Mouse (Mus musculus): Measurements from ENCODE around the gene Pmpca. TPM values are rescaled to one million over a fixed set of nuclear protein-coding genes. Genes with fewer than 3 reads are reported as not detected.

Pmpca gene
- polyA plus RNA-seq (2012; ENCODE audit: low replicate concordance) = 193 and 219 TPM in 2 replicates

DNA sequence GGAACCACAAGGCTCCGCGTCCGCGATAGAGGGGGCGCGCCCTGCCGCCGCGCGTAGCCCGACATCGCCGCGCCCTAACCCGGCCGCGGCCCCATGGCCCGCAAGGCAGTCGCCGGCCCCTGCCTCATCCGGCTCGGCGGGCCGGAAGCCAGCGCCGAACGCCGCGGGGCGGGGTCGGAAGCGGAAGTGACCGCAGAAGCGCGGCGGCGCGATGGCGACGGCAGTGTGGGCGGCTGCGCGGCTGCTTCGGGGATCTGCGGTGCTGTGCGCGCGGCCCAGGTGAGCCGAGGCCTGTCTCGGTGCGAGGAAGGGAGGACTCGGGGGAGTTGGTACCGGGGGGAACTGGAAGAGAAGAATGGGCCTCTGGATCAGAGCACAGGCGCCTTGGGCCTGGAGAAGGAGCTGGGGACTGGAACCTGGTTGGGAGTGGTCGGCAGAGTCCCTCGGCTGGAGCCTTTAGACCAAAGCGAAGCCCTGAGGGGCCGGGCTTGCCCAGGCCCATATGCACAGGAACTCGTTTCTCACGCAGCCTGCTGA is at the start of gene Pmpca, which contains the start of gene Entr1:
Gene Pmpca (plus strand): TSS at position 186 of the 537 bp plus-strand sequence.
Gene Entr1 (minus strand): TSS at position 163 of the 537 bp plus-strand sequence.

GRCm38 (mm10) chr2:26351358-26352290 is 37.5 kb upstream of the Pmpca start, which contains the start of gene Dnlz:
Gene Dnlz, minus strand, starts transcription at chr2:26352110.

GRCm38 (mm10) chr2:26360772-26361171 is 28.4 kb upstream of the Pmpca start, which contains the start of gene Card9:
Gene Card9, minus strand, starts transcription at chr2:26360918.

DNA sequence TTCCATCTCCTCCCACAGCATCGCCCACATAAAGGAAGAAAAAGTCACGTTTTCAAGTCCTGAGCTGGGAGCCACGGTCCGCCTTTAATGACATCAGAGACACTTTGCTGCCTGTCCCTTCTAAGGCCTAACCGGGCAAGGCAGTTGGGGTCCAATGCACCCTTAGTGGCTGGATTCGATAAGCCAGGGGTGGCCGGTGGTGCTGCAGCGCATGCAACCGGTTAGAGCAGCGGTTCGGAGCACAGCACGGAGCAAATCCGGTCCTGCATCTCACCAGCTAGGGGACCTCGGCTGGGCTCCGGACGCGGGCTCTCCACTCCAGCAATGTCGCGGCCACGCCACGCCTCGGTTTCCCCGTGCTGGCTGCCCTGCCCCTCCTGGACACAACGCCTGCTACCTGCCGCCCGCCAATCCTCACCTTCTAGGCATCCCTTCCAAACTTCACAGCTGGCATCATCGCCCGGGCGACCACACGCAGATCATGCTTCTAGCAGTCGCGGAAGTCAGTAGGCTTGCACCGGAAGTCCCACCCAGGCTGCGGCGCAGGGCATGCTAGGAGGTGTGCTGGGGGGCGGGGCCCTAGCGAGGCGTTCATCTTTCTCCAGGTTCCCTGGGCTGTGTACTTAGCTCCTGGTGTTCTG is 8.9 kb upstream of the Pmpca start, which contains the start of gene Snapc4:
Gene Snapc4 (minus strand): TSS at position 523 of the 641 bp plus-strand sequence.

DNA sequence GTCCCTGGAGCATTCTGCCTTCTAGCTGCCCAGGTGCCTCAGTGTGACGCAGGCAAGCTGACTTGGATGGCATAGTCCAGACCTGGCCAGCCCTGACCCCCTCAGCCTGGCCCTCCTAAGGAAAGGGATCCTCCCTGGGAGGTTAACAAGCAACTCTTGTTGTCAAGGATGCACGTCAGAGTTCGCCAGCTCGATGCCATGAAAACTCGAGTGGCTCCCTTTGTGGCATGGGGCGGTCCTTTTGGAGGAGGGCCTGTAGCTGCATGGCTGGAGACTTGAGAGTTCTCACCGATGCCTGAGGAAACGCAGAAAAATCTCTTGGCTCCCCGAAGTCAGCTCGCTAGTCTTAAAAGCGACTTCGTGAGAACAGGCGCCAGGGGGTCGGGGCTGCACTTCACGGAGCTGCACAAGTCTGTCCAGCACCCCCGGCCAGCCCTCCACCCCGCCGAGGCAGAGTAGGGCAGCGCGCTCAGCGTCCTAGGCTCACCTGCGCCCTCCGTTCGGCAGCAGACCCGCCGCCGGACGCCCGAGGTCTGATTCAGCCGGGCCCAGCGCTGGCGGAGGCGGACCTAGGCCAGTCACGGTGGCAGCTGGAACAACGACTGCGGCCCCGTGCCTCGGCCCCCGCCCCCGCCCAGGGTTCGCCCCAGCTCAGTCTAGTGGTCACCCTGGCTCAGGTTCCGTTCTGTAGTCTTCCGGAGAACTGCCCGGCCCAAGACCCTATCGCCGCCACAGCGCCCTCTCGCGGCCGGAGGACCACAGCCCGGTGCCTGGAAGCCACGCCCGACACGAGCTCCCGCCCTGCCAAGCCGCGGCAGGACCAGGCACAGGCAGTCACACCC is 19.6 kb downstream of the Pmpca start, which contains the start of gene Inpp5e:
Gene Inpp5e (minus strand): TSS at position 689 of the 842 bp plus-strand sequence.

GRCm38 (mm10) chr2:26444946-26445665 is 56.0 kb downstream of the Pmpca start, which contains the start of gene Sec16a:
Gene Sec16a, minus strand, starts transcription at chr2:26445216.

Other genes starting within 250 kb of the Pmpca start
- gene Lhx3, start 181.1 kb upstream of the Pmpca start, polyA plus RNA-seq (2012; ENCODE audit: low replicate concordance) = not detected in 2 replicates
- 4.6 and 5.8 TPM in 2 replicates for gene Qsox2, start 151.8 kb upstream of the Pmpca start, polyA plus RNA-seq (2012; ENCODE audit: low replicate concordance)
- not detected in 2 replicates for gene Ccdc187, start 94.8 kb upstream of the Pmpca start, polyA plus RNA-seq (2012; ENCODE audit: low replicate concordance)
- 29.0 and 82.6 TPM in 2 replicates for gene Gpsm1, start 73.8 kb upstream of the Pmpca start, polyA plus RNA-seq (2012; ENCODE audit: low replicate concordance)
- 14.9 and 19.2 TPM in 2 replicates for gene Dnlz, start 37.2 kb upstream of the Pmpca start, polyA plus RNA-seq (2012; ENCODE audit: low replicate concordance)
- 22.5 and 86.0 TPM in 2 replicates for gene Card9, start 28.4 kb upstream of the Pmpca start, polyA plus RNA-seq (2012; ENCODE audit: low replicate concordance)
- gene Snapc4, start 8.7 kb upstream of the Pmpca start, polyA plus RNA-seq (2012; ENCODE audit: low replicate concordance) = 44.9 and 49.0 TPM in 2 replicates
- gene Entr1, start within 50 bp of the Pmpca start, polyA plus RNA-seq (2012; ENCODE audit: low replicate concordance) = 76.2 and 135 TPM in 2 replicates
- 20.0 and 21.3 TPM in 2 replicates for gene Inpp5e, start 19.9 kb downstream of the Pmpca start, polyA plus RNA-seq (2012; ENCODE audit: low replicate concordance)
- gene Sec16a, start 55.9 kb downstream of the Pmpca start, polyA plus RNA-seq (2012; ENCODE audit: low replicate concordance) = 40.3 and 54.5 TPM in 2 replicates
- 58.7 and 58.9 TPM in 2 replicates for gene Notch1, start 127.3 kb downstream of the Pmpca start, polyA plus RNA-seq (2012; ENCODE audit: low replicate concordance)
- 2.6 and 9.0 TPM in 2 replicates for gene Egfl7, start 190.7 kb downstream of the Pmpca start, polyA plus RNA-seq (2012; ENCODE audit: low replicate concordance)
- gene Gm20532, start 197.3 kb downstream of the Pmpca start, polyA plus RNA-seq (2012; ENCODE audit: low replicate concordance) = 0.38 TPM in 1 of 2 replicates, not detected in the other
- gene Agpat2, start 215.1 kb downstream of the Pmpca start, polyA plus RNA-seq (2012; ENCODE audit: low replicate concordance) = 30.6 and 53.9 TPM in 2 replicates
- 1.1 and 2.0 TPM in 2 replicates for gene Fam69b, start 239.1 kb downstream of the Pmpca start, polyA plus RNA-seq (2012; ENCODE audit: low replicate concordance)